Mouse (Mus musculus) liver, embryonic 16.5 days (tissue): ENCODE data around the gene Gata1. TPM values are rescaled to one million over a fixed set of nuclear protein-coding genes. Genes with fewer than 3 reads are reported as not detected.
"Not testable (repeated sequence)": the region's sequence is repeated elsewhere in the genome, so short reads cannot be mapped to it uniquely, and the experiment has no call there.

Experiments
- ATAC-seq: fragments of 200-750 bp; cut with Nextera tagmentation; 2 replicates; pipeline ENCODE4 v1.8.0; 2017; ENCODE audit warnings: low read depth, mild to moderate bottlenecking, moderate number of reproducible peaks, moderate library complexity
- H3K27ac ChIP-seq: fragments of 300-500 bp; sonication (generic); 2 replicates; pipeline ENCODE4 v1.5.1; 2014; ENCODE audit warnings: mild to moderate bottlenecking, low read length
- H3K27me3 ChIP-seq: fragments of 300-500 bp; sonication (generic); 2 replicates; pipeline ENCODE4 v1.6.1; 2014; ENCODE audit warnings: low read depth, low read length, mixed read lengths; ENCODE audit not compliant: control insufficient read depth, insufficient read depth
- H3K36me3 ChIP-seq: fragments of 300-500 bp; sonication (generic); 2 replicates; pipeline ENCODE4 v1.6.1; 2014; ENCODE audit warnings: mild to moderate bottlenecking; ENCODE audit not compliant: control insufficient read depth, insufficient read depth
- H3K4me1 ChIP-seq: fragments of 300-500 bp; sonication (generic); 2 replicates; pipeline ENCODE4 v1.6.1; 2014; ENCODE audit warnings: low read depth, low read length, mixed read lengths; ENCODE audit not compliant: control insufficient read depth
- H3K4me2 ChIP-seq: fragments of 300-500 bp; sonication (generic); 2 replicates; pipeline ENCODE4 v1.6.1; 2014; ENCODE audit warnings: low read depth, low read length, mixed read lengths
- H3K4me3 ChIP-seq: fragments of 300-500 bp; sonication (generic); 2 replicates; pipeline ENCODE4 v1.5.1; 2014; ENCODE audit warnings: low read depth, mild to moderate bottlenecking, low read length
- H3K9ac ChIP-seq: fragments of 300-500 bp; sonication (generic); 2 replicates; pipeline ENCODE4 v1.6.1; 2014; ENCODE audit warnings: low read depth, low read length
- H3K9me3 ChIP-seq: fragments of 300-500 bp; sonication (generic); replicated peaks from 2 replicates; pipeline ENCODE4 v1.6.1; 2016; ENCODE audit warnings: low read length; ENCODE audit not compliant: control insufficient read depth
- WGBS: fragments of 180-500 bp; shearing (Covaris S2); extraction: QIAGEN DNeasy Blood & Tissue Kit; methylation state at CpG from one replicate; pipeline ENCODE4 v1.1.7; 2014; ENCODE audit not compliant: insufficient replicate concordance; 5-methylcytosine and 5-hydroxymethylcytosine counted together
- polyA plus RNA-seq: library from polyadenylated mRNA; unstranded; fragments of >200 nt; fragmentation: Nextera tagmentation; extraction: Ambion mirVana; gene quantifications from 2 replicates; pipeline ENCODE4 v1.2.1, GENCODE M21; 2015

Gata1 gene
- polyA plus RNA-seq, 1 experiment from 2014 or later, result 107 TPM

DNA sequence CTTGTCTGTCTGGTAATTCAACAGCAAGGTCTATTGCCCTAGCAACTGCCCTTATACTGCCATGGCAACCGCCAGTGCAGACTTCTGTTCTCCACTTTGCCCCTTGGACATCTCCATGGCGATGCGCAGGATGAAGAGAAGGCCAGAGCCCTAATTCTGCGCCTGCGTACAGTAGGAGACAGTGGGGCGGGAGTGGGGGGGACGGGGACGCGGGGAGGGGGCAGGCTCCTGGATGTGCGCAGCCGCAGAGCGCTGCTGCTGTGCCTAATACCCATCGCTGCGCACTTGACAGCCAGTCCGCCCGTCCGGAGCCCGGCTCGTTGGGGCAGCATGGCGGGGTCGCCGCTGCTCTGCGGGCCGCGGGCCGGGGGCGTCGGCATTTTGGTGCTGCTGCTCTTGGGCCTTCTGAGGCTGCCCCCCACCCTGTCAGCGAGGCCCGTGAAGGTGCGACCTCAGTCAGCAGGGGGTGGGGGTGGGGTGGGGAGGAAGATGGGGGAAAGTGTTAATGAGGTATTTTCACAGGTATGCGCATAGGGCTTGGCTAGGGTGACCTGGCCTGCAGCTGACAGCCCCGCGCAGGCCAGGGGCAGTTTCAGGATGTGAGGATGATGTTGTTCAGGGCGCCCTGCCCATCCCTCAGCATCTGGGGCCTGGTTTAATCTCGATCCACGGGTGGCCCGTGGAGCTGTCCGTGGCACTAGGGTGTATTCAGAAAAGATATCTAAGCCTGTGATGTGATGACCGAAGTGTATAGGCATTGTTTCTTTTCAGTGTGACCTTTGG is 58.1 kb downstream of the Gata1 start, which contains the start of gene Pcsk1n:
Gene Pcsk1n, plus strand, starts transcription at position 222 of the 783 bp plus-strand sequence.
- H3K36me3 ChIP-seq, result no peaks in the 10 kb centered on the region
- H3K4me3 ChIP-seq, result no peak within 1 kb of the TSS
- peaks cover 61% of the 10 kb centered on the region for H3K27me3 ChIP-seq
- no peaks in the 10 kb centered on the region; the same call in 1 of the 2 replicates for H3K4me1 ChIP-seq
- H3K9ac ChIP-seq, result no peak within 1 kb of the TSS
- H3K4me2 ChIP-seq, result no peak within 1 kb of the TSS
- no peak for ATAC-seq
- H3K27ac ChIP-seq, result no peak within 1 kb of the TSS
- 17% methylated on average over 38 of the region's 40 CpGs for WGBS
- H3K9me3 ChIP-seq, result no peaks in the 10 kb centered on the region

DNA sequence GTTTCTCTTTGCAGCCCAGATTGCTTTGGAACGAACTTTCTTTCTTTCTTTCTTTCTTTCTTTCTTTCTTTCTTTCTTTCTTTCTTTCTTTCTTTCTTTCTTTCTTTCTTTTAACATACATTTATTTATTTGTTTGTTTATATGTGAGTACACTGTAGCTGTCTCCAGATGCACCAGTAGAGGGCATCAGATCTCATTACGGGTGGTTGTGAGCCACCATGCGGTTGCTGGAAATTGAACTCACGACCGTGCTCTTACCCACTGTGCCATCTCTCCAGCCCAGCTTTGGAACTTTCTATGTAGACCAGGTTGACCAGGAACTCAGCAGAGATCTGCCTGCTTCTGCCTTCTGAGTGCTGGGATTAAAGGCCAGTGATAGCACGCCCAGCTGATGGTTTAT is 59.9 kb downstream of the Gata1 start:
- peaks cover 42% of the 10 kb centered on the region for H3K27me3 ChIP-seq
- H3K27ac ChIP-seq, H3K36me3 ChIP-seq, H3K9ac ChIP-seq, H3K4me3 ChIP-seq, ATAC-seq, H3K4me2 ChIP-seq, H3K9me3 ChIP-seq, H3K4me1 ChIP-seq: not testable (repeated sequence)
- 52% methylated on average over 6 of the region's 6 CpGs for WGBS

DNA sequence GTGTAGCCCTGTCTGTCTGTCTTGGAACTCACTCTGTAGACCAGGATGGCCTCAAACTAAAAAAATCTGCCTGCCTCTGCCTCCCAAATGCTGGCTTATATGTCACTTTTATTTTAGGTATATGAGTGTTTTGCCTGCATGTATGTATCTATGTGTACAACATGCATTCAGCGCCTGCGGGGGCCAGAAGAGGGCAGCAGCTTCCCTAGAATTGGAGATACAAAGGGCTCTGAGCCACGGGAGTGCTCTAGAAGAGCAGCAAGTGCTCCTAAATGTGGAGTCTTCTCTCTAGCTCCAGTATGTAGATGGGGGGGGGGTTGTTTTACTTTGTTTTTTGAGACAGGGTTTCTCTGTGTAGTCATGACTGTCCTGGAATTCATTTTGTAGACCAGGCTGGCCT is 62.2 kb downstream of the Gata1 start:
- 18% methylated on average over 3 of the region's 3 CpGs for WGBS
- ATAC-seq, result not testable (repeated sequence)

DNA sequence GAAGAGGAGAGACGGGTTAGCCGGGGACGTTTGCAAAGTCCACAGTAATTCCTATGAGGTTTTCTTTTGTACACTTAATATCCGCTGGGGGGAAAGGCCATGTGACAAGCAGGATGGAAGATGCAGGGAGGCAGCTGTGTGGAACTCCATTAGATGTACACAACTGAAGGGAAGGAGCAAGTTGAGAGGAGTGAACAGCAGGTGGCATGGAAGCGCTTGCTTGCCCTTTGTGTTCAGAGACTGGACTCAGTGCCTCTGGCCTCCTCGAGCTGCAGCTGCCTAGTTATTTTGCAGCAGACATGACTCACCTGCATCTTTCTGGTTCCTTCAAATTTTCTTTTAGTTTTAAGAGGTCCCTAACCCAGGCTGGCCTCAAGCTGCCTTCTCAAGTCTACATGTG is 67.4 kb downstream of the Gata1 start:
- Histone ChIP-seq H3K36me3 (no peaks in the 10 kb centered on the region), H3K27ac (no peak overlapping the region), H3K4me1 (no peaks in the 10 kb centered on the region), H3K27me3 (no peaks in the 10 kb centered on the region), H3K4me3 (no peak overlapping the region), H3K4me2 (no peak overlapping the region), H3K9ac (no peak overlapping the region), H3K9me3 (no peaks in the 10 kb centered on the region)
- ATAC-seq, result no peak
- WGBS, result 49% methylated on average over 6 of the region's 6 CpGs

More for the DNA sequence above, 62.2 kb downstream of the Gata1 start:
- not testable (repeated sequence) for H3K27ac ChIP-seq, H3K9me3 ChIP-seq, H3K36me3 ChIP-seq, H3K4me1 ChIP-seq, H3K9ac ChIP-seq, H3K4me2 ChIP-seq, H3K4me3 ChIP-seq
- peaks cover 19% of the 10 kb centered on the region for H3K27me3 ChIP-seq

Other genes with a start within 250 kb of the Gata1 start
- 5.2 and 6.0 TPM in 2 replicates for gene Praf2, start 249.6 kb downstream of the Gata1 start, polyA plus RNA-seq
- gene Ccdc120, start 227.2 kb downstream of the Gata1 start, polyA plus RNA-seq, result 1.6 and 1.9 TPM in 2 replicates
- 9.5 and 11.4 TPM in 2 replicates for gene Tfe3, start 215.5 kb downstream of the Gata1 start, polyA plus RNA-seq
- 27.7 and 28.9 TPM in 2 replicates for gene Gripap1, start 188.3 kb downstream of the Gata1 start, polyA plus RNA-seq
- 0.19 TPM in 2 replicates for gene Kcnd1, start 155.8 kb downstream of the Gata1 start, polyA plus RNA-seq
- 32.9 and 42.5 TPM in 2 replicates for gene Otud5, start 136.7 kb downstream of the Gata1 start, polyA plus RNA-seq
- gene Pim2, start 99.8 kb downstream of the Gata1 start, polyA plus RNA-seq, result 3.1 and 3.5 TPM in 2 replicates
- 13.5 and 14.2 TPM in 2 replicates for gene Slc35a2, start 94.0 kb downstream of the Gata1 start, polyA plus RNA-seq
- 36.8 and 38.6 TPM in 2 replicates for gene Pqbp1, start 78.8 kb downstream of the Gata1 start, polyA plus RNA-seq
- 90.8 and 94.9 TPM in 2 replicates for gene Timm17b, start 78.7 kb downstream of the Gata1 start, polyA plus RNA-seq
- not detected in 2 replicates for gene Gm10491, start 70.2 kb downstream of the Gata1 start, polyA plus RNA-seq
- not detected in 2 replicates for gene Gm10490, start 68.5 kb downstream of the Gata1 start, polyA plus RNA-seq
- 0.05 and 0.17 TPM in 2 replicates for gene Pcsk1n, start 58.2 kb downstream of the Gata1 start, polyA plus RNA-seq
- not detected in 2 replicates for gene Eras, start 49.5 kb downstream of the Gata1 start, polyA plus RNA-seq
- gene Hdac6, start 30.2 kb downstream of the Gata1 start, polyA plus RNA-seq, result 11.5 and 12.1 TPM in 2 replicates
- gene Glod5, start 40.4 kb upstream of the Gata1 start, polyA plus RNA-seq, result 0.13 and 0.28 TPM in 2 replicates
- 28.6 and 30.1 TPM in 2 replicates for gene Suv39h1, start 96.7 kb upstream of the Gata1 start, polyA plus RNA-seq
- gene Was, start 112.4 kb upstream of the Gata1 start, polyA plus RNA-seq, result 1.6 and 1.7 TPM in 2 replicates
- 5.3 and 6.5 TPM in 2 replicates for gene Wdr13, start 154.8 kb upstream of the Gata1 start, polyA plus RNA-seq
- gene Rbm3, start 167.8 kb upstream of the Gata1 start, polyA plus RNA-seq, result 217 and 231 TPM in 2 replicates
- gene Tbc1d25, start 198.1 kb upstream of the Gata1 start, polyA plus RNA-seq, result 3.9 and 5.3 TPM in 2 replicates
- 82.8 and 90.1 TPM in 2 replicates for gene Ebp, start 215.4 kb upstream of the Gata1 start, polyA plus RNA-seq
- gene Porcn, start 228.5 kb upstream of the Gata1 start, polyA plus RNA-seq, result 1.0 and 1.3 TPM in 2 replicates